Mouse (Mus musculus): ENCODE measurements around the gene Kcnj6.
A peak's percentile ranks its signal among the peaks of the same experiment; 100 is the strongest.

The Kcnj6 gene

GRCm38 (mm10) chr16:94767606-94768005, 229.9 kb downstream of the Kcnj6 start:
- no peak for DNase-seq (ENCODE audit: low spot score)

GRCm38 (mm10) chr16:94765129-94765528, 232.4 kb downstream of the Kcnj6 start:
- no peak for DNase-seq (ENCODE audit: low spot score)

DNA sequence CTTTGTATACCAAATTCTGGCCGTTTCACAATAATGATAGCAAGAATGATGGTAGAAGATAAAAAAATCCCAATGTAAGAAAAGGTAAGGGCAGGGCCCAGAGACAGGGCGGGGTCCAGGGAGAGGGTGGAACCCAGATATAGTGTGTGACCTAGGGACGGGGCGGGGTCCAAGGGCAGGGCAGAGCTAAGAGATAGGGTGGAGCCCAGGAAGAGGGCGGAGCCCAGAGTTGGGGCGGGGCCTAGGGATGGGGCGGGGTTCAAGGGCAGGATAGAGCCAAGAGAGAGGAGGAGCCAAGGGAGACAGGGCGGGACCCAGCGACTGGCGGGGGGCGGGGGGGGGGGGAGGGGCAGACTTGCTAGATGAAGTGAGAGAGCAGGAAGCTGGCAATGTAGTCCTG, 236.8 kb downstream of the Kcnj6 start:
- DNase-seq (ENCODE audit: low spot score): no peak

- DNase-seq (ENCODE audit: low spot score): no peak
These were observed 237.7 kb downstream of the Kcnj6 start for GRCm38 (mm10) chr16:94759761-94760160.

DNA sequence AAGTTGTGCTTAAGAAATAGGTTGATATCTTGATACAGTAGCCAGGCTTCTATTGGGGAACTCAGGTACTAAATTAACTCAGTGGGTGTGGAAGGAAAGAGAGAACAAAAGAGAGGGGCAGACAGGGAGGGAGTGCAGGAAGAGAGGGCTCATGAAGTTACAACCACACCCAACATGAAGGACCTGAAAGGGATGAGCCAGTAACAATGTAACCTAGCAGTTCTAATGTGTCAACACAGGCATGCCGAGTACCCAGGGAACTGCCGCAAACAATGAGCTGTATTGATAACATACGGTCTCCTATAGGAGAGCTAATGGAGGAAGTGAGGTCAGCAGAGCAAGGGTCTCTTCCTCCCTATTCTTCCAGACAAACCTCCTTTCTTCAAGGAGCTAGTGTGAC, 238.9 kb downstream of the Kcnj6 start:
- no peak for DNase-seq (ENCODE audit: low spot score)

DNA sequence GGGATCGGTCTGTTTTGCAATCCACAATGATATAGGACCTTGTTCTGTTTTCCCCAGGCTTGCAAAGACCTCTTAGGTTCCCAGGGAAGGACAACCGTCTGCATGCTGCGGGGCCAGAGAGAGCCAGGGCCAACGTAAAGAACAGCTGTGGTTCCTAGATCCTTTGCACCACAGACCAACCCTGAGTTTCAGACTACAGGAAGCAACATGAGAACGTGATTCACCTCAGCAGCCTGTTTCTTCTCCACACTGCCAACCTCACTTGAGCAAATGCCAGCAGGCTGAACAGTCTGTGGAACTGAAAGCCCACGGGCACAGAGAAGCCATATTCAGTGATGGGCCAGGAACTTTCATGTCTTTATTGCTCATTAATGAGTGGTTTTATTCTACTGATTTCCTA, 241.1 kb downstream of the Kcnj6 start:
- no peak for DNase-seq (ENCODE audit: low spot score)

DNA sequence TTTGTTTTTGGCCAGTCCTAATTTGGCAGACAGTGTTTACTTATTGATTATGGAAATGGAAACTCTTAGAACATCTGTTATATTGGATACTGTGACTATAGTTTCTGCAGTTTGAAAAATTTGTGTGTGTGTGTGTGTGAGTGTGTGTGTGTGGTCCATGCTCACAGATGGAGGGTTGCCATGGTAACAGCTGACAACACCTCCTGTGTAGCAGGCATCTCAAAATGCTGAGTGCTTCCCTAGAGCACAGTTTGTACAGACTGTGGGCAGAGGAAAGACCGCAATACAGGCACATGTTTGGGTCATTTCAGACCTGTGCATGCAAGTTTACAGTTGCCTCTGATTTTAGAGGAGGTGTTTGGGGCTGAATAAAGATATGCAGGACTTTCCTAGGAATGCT, 244.0 kb downstream of the Kcnj6 start:
- no peak for DNase-seq (ENCODE audit: low spot score)

DNA sequence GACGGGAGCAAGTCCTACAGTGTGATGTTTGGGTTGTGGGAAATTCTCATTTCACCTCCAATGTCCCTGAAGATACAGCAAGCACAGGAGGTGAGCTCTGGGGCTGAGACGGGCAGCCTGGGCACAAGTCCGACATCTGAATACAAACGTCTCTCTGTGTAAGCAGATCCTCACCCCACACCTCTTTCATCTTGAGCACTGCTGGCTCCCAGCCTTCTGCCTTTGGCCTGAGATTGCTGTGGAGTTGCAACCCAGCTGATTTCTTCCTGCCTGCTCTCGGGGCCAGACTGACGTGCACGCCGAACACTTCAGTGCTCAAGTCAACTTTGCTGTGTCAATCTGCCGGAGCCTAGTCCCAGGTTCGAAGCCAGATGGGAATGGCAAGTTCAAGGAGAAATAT, 244.7 kb downstream of the Kcnj6 start:
- DNase-seq (ENCODE audit: low spot score): no peak

DNA sequence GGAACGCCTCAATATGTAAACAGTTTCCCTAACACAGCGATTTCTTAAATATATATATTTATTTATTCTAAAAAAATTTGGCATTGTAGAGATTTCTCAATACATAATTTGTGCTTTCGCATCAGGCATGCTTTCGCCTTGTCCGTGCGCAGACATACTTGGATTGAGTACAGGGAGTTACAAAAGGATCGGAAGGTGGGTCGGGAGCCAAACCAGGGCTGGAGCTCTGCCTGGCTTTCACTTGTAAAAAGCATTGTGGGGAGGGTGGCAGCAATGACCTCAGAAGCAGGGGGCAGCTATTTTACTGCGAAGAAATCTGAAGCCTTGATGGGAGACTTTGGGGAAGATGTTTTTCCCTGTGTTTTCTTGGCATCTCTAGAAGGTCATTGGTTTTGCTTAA, 252.5 kb downstream of the Kcnj6 start:
- no peak for DNase-seq (ENCODE audit: low spot score)

- no peak for DNase-seq (ENCODE audit: low spot score)
These were observed 253.5 kb downstream of the Kcnj6 start for GRCm38 (mm10) chr16:94743853-94744501.

DNA sequence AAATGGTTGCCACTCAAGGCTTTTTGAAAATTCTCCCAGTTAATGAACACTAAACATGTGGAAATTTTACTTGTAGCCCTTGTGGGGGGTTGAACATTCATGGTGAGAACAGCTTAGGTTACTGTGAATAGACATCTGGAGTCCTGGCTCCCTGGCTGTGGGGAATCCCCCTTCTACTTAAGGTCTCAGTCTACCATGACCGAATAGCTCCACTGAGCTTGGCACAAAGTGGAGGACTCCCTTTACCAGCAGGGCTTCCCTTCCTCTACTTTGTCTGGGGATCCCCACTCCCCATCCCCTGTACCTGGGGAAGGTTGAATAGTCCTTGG, 260.2 kb downstream of the Kcnj6 start:
- DNase-seq (ENCODE audit: low spot score): no peak

- DNase-seq (ENCODE audit: low spot score): no peak
These were observed 260.8 kb downstream of the Kcnj6 start for GRCm38 (mm10) chr16:94736462-94737358.

- DNase-seq (ENCODE audit: low spot score): no peak
These were observed 262.0 kb downstream of the Kcnj6 start for GRCm38 (mm10) chr16:94735472-94735871.

DNA sequence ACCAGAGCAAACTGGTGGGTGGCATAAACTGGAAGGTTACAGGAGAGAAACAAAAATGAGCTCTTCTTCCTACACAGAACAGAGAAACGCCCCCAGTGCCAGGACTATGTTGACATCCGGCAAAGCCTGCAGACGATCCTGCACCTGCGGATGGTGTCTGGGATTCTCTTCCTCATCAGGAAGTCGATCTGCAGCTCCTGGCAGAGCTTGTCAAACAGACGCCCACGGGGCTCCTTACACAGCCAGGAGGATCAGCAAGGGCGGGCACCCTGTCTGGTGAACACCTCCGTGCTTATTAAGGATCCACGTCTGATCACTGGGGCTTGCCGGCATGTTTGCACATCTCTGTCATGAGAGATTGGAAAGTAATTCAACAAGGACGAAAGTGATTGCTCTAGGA, 266.5 kb downstream of the Kcnj6 start:
- DNase-seq (ENCODE audit: low spot score): no peak

DNA sequence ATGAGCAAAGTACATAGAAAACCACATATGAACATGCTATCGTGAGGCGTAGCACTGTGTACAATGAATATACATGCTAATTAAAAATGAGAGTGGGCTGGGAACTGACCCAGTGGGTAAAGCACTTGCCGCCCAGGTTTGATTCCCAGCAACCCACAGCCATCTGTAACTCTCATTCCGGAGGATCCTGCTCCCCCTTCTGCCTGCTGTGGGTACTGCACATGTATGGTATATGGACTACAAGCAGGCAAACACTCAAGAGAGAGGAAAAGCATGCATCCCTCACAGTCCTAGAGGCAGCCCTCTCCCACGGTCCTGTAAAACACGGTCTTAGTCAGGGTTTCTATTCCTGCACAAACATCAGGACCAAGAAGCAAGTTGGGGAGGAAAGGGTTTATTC, 268.3 kb downstream of the Kcnj6 start:
- DNase-seq (ENCODE audit: low spot score): no peak

GRCm38 (mm10) chr16:94724747-94725211, 272.7 kb downstream of the Kcnj6 start:
- DNase-seq (ENCODE audit: low spot score): no peak

- DNase-seq (ENCODE audit: low spot score): peak; percentile 29
These were observed 273.4 kb downstream of the Kcnj6 start for GRCm38 (mm10) chr16:94724061-94724596.

GRCm38 (mm10) chr16:94722936-94723335, 274.6 kb downstream of the Kcnj6 start:
- DNase-seq (ENCODE audit: low spot score): no peak

- no peak for DNase-seq (ENCODE audit: low spot score)
These were observed 275.9 kb downstream of the Kcnj6 start for GRCm38 (mm10) chr16:94721549-94722006.

DNA sequence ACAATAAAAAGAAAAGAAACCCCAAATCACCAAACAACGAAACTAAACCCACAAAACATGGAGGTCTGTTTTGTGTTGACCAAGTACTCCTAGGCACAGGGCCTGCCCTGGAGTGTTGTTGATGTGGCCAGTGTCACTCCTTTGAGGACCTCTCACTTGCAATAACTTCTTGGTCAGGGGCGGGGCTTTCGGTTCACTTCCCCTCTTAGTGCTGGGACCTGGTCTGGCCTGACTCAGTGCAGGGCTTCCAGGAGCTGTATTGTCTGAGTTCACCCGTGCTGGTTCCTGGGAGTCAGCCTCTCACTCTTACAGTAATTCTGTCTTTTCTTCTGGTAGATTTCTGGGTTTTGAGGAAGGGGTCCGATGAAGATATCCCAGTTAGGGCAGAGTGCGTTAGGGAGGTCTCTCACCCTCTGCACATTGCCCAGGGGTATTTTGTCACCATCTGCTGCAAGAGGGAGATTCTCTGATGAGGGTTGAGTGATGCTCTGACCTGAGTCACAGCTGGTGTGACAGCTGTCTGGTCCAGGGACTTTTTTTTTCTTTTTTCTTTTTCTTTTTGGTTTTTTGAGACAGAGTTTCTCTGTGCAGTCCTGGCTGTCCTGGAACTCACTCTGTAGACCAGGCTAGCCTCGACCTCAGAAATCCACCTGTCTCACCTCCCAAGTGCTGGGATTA, 276.9 kb downstream of the Kcnj6 start:
- no peak for DNase-seq (ENCODE audit: low spot score)

DNA sequence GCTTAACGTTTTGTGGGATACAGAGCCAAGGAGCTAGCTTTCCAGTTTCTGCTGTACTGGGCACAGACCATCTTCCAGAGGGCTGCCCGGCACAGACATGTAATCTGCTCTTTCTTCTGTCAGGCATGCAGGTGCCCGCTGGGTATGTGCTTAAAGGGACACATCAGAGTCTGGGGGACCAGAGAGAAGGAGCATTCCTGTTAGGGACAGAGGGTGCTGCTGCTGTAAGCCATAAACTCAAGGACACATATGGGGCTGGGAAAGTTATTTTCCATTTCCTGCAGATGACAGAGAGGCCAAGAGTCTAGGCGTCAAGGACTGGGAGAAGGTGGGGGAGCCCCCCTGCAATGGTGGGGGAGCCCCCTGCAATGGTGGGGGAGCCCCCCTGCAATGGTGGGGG, 278.0 kb downstream of the Kcnj6 start:
- DNase-seq (ENCODE audit: low spot score): no peak

GRCm38 (mm10) chr16:94718919-94719318, 278.6 kb downstream of the Kcnj6 start:
- no peak for DNase-seq (ENCODE audit: low spot score)

- no peak for DNase-seq (ENCODE audit: low spot score)
These were observed 280.4 kb downstream of the Kcnj6 start for GRCm38 (mm10) chr16:94717051-94717450.

Data from spleen, adult 12 weeks (tissue).